Mouse (Mus musculus) v-Abl transformed pro-B cells (cell line): ENCODE measurements around the gene Mrps2.

Experiments
- in situ Hi-C, 2 experiments: fragments of 400-800 bp; cut with MboI; formaldehyde crosslinking; loops; one replicate each; pipeline ENCODE4 v1.15.1; 2025; ENCODE audit not compliant: unreplicated experiment in 2 of 2

Mrps2 gene

GRCm38 (mm10) chr2:28467860-28468485, at the start of gene Mrps2:
Gene Mrps2, plus strand, starts transcription at chr2:28468066.
- in situ Hi-C loops: no loop called here

GRCm38 (mm10) chr2:28419898-28420297, 48.0 kb upstream of the Mrps2 start:
- in situ Hi-C loops: loop anchor here (5.0 to 25.0 kb wide), 4 partner anchors 218 to 868 kb away; no protein-coding TSS in a partner anchor

GRCm38 (mm10) chr2:28423167-28423566, 44.7 kb upstream of the Mrps2 start:
- in situ Hi-C loops: loop anchor here (5.0 to 25.0 kb wide), 3 partner anchors 651 to 871 kb away; no protein-coding TSS in a partner anchor

GRCm38 (mm10) chr2:28427226-28427625, 40.6 kb upstream of the Mrps2 start:
- in situ Hi-C loops: no loop called here

GRCm38 (mm10) chr2:28430846-28431245, 37.0 kb upstream of the Mrps2 start:
- in situ Hi-C loops: no loop called here

GRCm38 (mm10) chr2:28432811-28433210, 35.1 kb upstream of the Mrps2 start:
- in situ Hi-C loops: no loop called here

- in situ Hi-C loops: no loop called here
These were observed 34.4 kb upstream of the Mrps2 start for GRCm38 (mm10) chr2:28433512-28433911.

GRCm38 (mm10) chr2:28435401-28435800, 32.5 kb upstream of the Mrps2 start:
- in situ Hi-C loops: no loop called here

GRCm38 (mm10) chr2:28440842-28441241, 27.0 kb upstream of the Mrps2 start:
- in situ Hi-C loops: no loop called here

- in situ Hi-C loops: no loop called here
These were observed 22.8 kb upstream of the Mrps2 start for GRCm38 (mm10) chr2:28445082-28445481.

GRCm38 (mm10) chr2:28446181-28446514, 21.7 kb upstream of the Mrps2 start:
- in situ Hi-C loops: no loop called here

GRCm38 (mm10) chr2:28446515-28447314, 21.2 kb upstream of the Mrps2 start, which contains the start of gene Ppp1r26:
Gene Ppp1r26, plus strand, starts transcription at chr2:28446800.
- in situ Hi-C loops: no loop called here

GRCm38 (mm10) chr2:28447315-28447670, 20.6 kb upstream of the Mrps2 start:
- in situ Hi-C loops: no loop called here

- in situ Hi-C loops: no loop called here
These were observed 16.2 kb upstream of the Mrps2 start for GRCm38 (mm10) chr2:28451663-28452062.

GRCm38 (mm10) chr2:28453539-28453938, 14.3 kb upstream of the Mrps2 start:
- in situ Hi-C loops: no loop called here

- in situ Hi-C loops: no loop called here
These were observed 11.2 kb upstream of the Mrps2 start for GRCm38 (mm10) chr2:28456616-28457015.

- in situ Hi-C loops: no loop called here
These were observed 3.9 kb upstream of the Mrps2 start for GRCm38 (mm10) chr2:28463919-28464318.

GRCm38 (mm10) chr2:28464919-28465318, 2.9 kb upstream of the Mrps2 start:
- in situ Hi-C loops: no loop called here

GRCm38 (mm10) chr2:28465836-28466518, 1.9 kb upstream of the Mrps2 start, which contains the start of gene 1700007K13Rik:
Gene 1700007K13Rik, minus strand, starts transcription at chr2:28466332.
- in situ Hi-C loops: no loop called here

GRCm38 (mm10) chr2:28468486-28469225, 790 bp downstream of the Mrps2 start:
- in situ Hi-C loops: no loop called here

GRCm38 (mm10) chr2:28469461-28469860, 1.6 kb downstream of the Mrps2 start:
- in situ Hi-C loops: no loop called here
